Mouse (Mus musculus) C2C12 (cell line): ENCODE data around the gene Fads2. TPM values are rescaled to one million over a fixed set of nuclear protein-coding genes. Genes with fewer than 3 reads are reported as not detected.
A peak's percentile ranks its signal among the peaks of the same experiment; 100 is the strongest.

Experiments
- H3K27me3 ChIP-seq: one replicate; pipeline ENCODE4 v1.6.1; 2011; ENCODE audit not compliant: control insufficient read depth, insufficient read depth, insufficient read length
- H3K36me3 ChIP-seq: one replicate; pipeline ENCODE4 v1.6.1; 2011; ENCODE audit not compliant: control insufficient read depth, insufficient read depth
- H3K4me3 ChIP-seq: one replicate; pipeline ENCODE4 v1.5.1; 2011; ENCODE audit warnings: mild to moderate bottlenecking, control low read depth; ENCODE audit not compliant: poor library complexity, insufficient read depth, severe bottlenecking
- H3K79me2 ChIP-seq: one replicate; pipeline ENCODE4 v1.6.1; 2011; ENCODE audit not compliant: control insufficient read depth, insufficient read depth
- H3K79me3 ChIP-seq: one replicate; pipeline ENCODE4 v1.6.1; 2011; ENCODE audit warnings: low read depth, control low read depth
- H3ac ChIP-seq: one replicate; pipeline ENCODE3; 2011; ENCODE audit warnings: low read depth; ENCODE audit not compliant: control insufficient read depth, insufficient read length
- CEBPB ChIP-seq: IDR thresholded peaks from one replicate; pipeline ENCODE4 v1.6.1; 2011; ENCODE audit warnings: low read depth, mild to moderate bottlenecking, control low read depth, moderate library complexity
- CTCF ChIP-seq: IDR thresholded peaks from one replicate; pipeline ENCODE4 v1.5.1; 2011; ENCODE audit not compliant: control insufficient read depth, insufficient read depth, insufficient read length
- FOSL1 ChIP-seq: IDR thresholded peaks from one replicate; pipeline ENCODE4 v1.8.0; 2011; ENCODE audit warnings: mild to moderate bottlenecking, low read length; ENCODE audit not compliant: poor library complexity, insufficient read depth, severe bottlenecking
- MAX ChIP-seq: IDR thresholded peaks from one replicate; pipeline ENCODE4 v1.6.1; 2011; ENCODE audit warnings: mild to moderate bottlenecking, control low read depth
- MYOD1 ChIP-seq: IDR thresholded peaks from one replicate; pipeline ENCODE4 v1.6.1; 2011; ENCODE audit warnings: low read depth; ENCODE audit not compliant: control insufficient read depth, insufficient read length
- MYOG ChIP-seq: IDR thresholded peaks from one replicate; pipeline ENCODE4 v1.6.1; 2011; ENCODE audit not compliant: control insufficient read depth, insufficient read length; ENCODE audit errors: extremely low read depth
- USF1 ChIP-seq: IDR thresholded peaks from one replicate; pipeline ENCODE4 v1.6.1; 2011; ENCODE audit warnings: low read depth, mild to moderate bottlenecking, control low read depth, moderate library complexity
- polyA plus RNA-seq: library from polyadenylated mRNA; unstranded; fragments of >200 nt; fragmentation: generic; extraction: Trizol; gene quantifications from one replicate; pipeline ENCODE4 v1.2.1, GENCODE M21; 2012; ENCODE audit warnings: missing spikeins

The Fads2 gene
- polyA plus RNA-seq, 1 experiment = 72.6 TPM

DNA sequence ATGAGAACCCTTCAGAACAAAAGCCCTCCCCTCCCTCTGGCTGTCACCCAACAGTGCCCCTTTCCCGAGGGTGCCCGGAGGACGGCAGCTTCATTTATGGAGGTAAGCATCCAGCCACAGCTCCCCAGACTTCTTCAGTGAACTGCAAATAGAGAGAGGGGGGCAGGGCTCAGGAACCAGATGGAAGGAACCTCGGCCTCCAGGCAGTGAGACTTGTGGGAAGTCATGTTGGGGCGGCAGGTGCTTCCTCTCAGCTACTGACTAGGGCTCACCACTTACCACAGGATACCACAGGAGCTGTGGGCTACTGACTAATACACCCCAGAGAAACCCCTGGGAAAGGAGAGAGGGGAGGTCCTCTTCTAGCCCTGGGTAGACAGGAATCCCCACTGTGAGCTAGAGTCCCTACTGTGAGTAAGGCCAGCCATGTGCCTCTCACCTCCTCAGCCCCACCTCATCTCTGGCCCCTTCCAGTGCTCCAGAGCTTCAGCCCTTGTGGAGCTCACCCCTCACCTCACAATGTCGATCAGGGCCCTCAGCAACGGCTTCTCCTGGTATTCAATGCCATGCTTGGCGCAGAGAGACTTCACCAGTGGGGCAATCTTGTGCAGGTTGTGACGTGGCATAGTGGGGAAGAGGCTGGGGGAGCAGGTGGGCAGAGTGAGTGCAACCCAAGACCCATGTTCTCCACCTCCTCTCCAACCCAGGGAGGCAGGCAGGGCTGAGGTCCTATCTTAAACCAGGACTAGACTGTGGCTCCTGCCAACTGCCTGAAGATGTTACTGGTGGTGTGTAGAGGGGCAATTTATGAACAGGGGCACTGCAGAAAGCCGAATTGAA, 37.2 kb downstream of the Fads2 start:
- Histone ChIP-seq H3ac (no peak overlapping the region), H3K79me2 (no peaks in the 10 kb centered on the region), H3K27me3 (no peaks in the 10 kb centered on the region), H3K4me3 (no peak overlapping the region), H3K36me3 (peaks cover 63% of the 10 kb centered on the region), H3K79me3 (no peaks in the 10 kb centered on the region)
- TF ChIP-seq USF1 = no peak
- no peak for TF ChIP-seq MAX

DNA sequence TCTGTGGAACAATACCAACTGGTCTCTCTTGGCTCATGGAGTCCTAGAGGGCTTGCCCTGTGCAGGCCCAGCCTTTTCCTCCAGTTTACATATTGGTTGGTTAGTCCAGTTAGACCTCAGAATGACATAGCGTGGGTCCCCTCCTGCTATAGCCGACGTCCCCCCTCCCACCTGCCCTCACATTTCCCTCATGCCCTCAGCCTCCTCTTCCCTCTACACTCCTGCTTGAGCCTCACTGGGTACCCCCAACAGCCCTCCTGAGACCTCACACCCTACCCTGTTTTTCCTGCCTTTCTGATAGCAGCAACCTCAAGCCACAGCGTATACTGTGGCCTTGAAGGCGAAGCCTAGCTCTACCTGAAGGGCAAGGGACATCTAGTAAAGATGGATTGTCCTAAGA, 38.7 kb downstream of the Fads2 start:
- H3K36me3 ChIP-seq = peaks cover 65% of the 10 kb centered on the region
- no peaks in the 10 kb centered on the region for H3K79me3 ChIP-seq
- TF ChIP-seq CTCF = no peak
- no peak for TF ChIP-seq MYOG
- TF ChIP-seq CEBPB = no peak
- TF ChIP-seq FOSL1 = no peak
- no peak for TF ChIP-seq USF1
- TF ChIP-seq MAX = no peak
- no peak for TF ChIP-seq MYOD1
- no peaks in the 10 kb centered on the region for H3K79me2 ChIP-seq
- H3ac ChIP-seq = no peak overlapping the region
- H3K27me3 ChIP-seq = no peaks in the 10 kb centered on the region
- H3K4me3 ChIP-seq = no peak overlapping the region

DNA sequence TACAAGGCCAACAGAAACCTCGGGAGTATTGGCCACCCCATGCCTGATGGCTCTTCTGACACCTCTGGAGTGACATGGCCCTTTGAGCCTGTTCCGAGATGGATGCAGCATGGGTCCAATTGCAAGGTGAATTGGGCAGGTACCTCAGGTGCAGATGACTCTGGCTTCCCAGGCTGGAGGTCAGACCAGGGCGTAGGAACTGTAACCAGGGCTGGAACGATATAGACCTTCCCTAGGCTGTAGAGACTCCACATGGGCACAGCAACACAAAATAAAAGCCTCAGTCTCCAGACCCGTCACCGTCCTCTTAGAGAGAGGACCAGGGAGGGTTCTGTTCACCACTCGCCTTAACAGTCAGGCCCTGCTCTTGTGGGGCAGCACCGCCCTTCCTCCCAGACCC, 39.3 kb downstream of the Fads2 start:
- no peaks in the 10 kb centered on the region for H3K27me3 ChIP-seq
- H3K4me3 ChIP-seq = no peak overlapping the region
- H3K79me2 ChIP-seq = no peaks in the 10 kb centered on the region
- TF ChIP-seq USF1 = no peak
- TF ChIP-seq CEBPB = no peak
- no peak for TF ChIP-seq MYOG
- TF ChIP-seq CTCF = no peak
- no peak for TF ChIP-seq FOSL1
- TF ChIP-seq MAX = no peak
- no peak for TF ChIP-seq MYOD1
- H3K79me3 ChIP-seq = no peaks in the 10 kb centered on the region
- no peak overlapping the region for H3ac ChIP-seq
- peaks cover 64% of the 10 kb centered on the region for H3K36me3 ChIP-seq

DNA sequence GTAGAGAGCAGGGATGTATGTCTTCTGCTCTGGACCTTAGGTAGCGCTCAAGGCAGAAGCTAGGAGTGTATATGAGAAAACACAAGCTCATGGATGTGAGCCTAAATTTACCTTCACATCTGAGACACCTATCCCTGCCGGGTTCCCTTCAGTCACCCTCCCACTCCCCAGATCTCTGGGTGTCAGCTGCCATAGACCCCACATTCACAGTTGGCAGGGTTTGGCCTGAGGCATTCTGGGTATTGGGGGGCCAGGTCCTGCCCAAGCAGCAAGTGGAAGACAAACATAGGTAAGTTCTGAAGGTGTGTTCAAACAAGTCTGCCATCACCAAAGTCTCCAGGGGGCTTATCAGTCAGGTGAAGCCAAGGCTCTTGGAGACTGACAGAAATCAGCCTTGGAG, 39.9 kb downstream of the Fads2 start:
- H3ac ChIP-seq = no peak overlapping the region
- no peaks in the 10 kb centered on the region for H3K79me2 ChIP-seq
- no peak overlapping the region for H3K4me3 ChIP-seq
- peaks cover 64% of the 10 kb centered on the region for H3K36me3 ChIP-seq
- no peak for TF ChIP-seq CTCF
- no peak for TF ChIP-seq MYOG
- no peak for TF ChIP-seq CEBPB
- no peak for TF ChIP-seq MAX
- TF ChIP-seq USF1 = no peak
- TF ChIP-seq FOSL1 = no peak
- no peak for TF ChIP-seq MYOD1
- no peaks in the 10 kb centered on the region for H3K79me3 ChIP-seq
- H3K27me3 ChIP-seq = no peaks in the 10 kb centered on the region

DNA sequence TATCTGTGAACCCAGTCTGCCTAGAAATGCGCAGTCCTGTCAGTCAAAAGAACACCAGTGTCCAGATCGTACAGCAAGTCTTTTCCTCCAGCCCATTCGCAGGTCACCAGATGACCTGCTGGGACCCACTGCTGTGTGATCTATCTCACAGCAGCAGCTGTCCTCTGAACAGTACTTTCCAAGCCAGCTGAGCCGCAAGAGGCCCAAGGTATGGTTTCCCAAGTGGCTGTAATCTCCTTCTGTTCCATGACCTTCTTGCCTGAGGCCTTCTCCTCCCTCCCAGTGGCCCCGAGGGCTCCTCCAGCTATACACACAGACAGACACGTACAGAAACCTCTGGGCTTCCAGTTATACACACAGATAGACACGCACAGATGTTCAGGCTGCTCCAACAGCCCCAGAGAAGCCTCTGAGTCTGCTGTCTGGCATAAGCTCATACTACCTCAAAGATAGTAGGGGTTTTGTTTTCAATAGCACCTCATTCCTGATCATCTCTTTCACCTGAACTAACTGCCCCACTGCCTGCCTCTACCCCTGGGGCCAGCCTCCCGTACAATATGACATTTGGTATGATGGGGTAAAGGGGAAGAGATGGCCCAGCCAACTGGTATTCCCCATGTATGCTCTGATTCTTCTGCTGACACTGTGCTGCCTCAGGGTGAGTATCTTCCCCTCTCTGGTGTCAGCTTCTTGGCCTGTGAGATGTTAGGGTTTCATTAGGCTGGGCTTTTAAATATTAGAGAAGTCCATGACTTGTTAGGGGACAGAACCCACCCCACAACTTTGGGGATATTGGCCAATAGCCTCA, 40.6 kb downstream of the Fads2 start:
- Histone ChIP-seq H3K4me3 (no peak overlapping the region), H3K79me3 (no peaks in the 10 kb centered on the region), H3K79me2 (no peaks in the 10 kb centered on the region), H3K27me3 (no peaks in the 10 kb centered on the region), H3K36me3 (peaks cover 65% of the 10 kb centered on the region), H3ac (no peak overlapping the region)
- TF ChIP-seq USF1 (no peak), MYOD1 (no peak), MAX (no peak), CTCF (no peak), CEBPB (no peak)

DNA sequence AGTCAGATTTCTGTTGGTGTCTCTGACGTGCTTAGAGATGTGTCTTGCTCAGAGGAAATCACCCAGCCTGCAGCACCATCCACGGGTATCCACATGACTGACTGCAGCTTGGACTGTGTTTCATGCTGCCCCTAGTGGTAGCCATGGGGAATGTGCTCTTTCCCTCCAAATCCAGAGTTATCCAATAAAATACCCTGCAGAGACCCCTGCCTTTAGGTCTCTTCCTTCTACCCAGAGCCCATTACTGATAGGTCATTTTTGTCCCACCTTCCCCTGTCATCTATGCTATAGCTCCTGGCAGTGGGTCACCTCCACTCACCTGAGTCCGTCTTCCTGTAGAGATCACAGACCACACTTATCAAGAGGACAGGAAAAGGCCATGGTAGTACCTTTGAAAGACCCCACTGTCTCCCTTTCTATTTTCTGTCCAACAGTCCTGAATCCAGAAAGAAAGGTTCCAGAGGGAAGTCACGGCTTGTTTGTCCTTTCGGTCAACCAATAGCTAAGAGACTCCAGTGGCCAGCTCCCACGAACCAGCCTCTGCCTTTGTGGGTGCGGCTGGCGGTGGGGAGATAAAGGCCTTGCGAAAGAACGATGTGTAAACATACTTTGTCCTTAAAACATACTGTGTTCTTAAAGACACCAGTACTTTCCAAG, 41.5 kb downstream of the Fads2 start:
- no peak overlapping the region for H3K4me3 ChIP-seq

More for the DNA sequence above, 41.5 kb downstream of the Fads2 start:
- Histone ChIP-seq H3K79me2 (no peaks in the 10 kb centered on the region), H3K36me3 (peaks cover 72% of the 10 kb centered on the region), H3K27me3 (no peaks in the 10 kb centered on the region), H3ac (no peak overlapping the region), H3K79me3 (no peaks in the 10 kb centered on the region)
- TF ChIP-seq CTCF (peak; percentile 70), CEBPB (peak; percentile 26), MAX (no peak)
